Mouse (Mus musculus) hindbrain, embryonic 16.5 days (tissue): ENCODE results near the gene Gtf2h4. TPM values are rescaled to one million over a fixed set of nuclear protein-coding genes. Genes with fewer than 3 reads are reported as not detected.

Source experiments
- ATAC-seq: fragments of 200-750 bp; cut with Nextera tagmentation; 2 replicates; pipeline ENCODE4 v1.8.0; 2017; ENCODE audit warnings: moderate TSS enrichment, moderate library complexity
- H3K27ac ChIP-seq: fragments of 300-500 bp; sonication (generic); 2 replicates; pipeline ENCODE4 v1.5.1; 2014; ENCODE audit warnings: low read depth, mild to moderate bottlenecking, control low read depth, low read length, moderate library complexity
- H3K27me3 ChIP-seq: fragments of 300-500 bp; sonication (generic); replicated peaks from 2 replicates; pipeline ENCODE4 v1.6.1; 2014; ENCODE audit warnings: low read length; ENCODE audit not compliant: control insufficient read depth, insufficient read depth
- H3K36me3 ChIP-seq: fragments of 300-500 bp; sonication (generic); 2 replicates; pipeline ENCODE4 v1.6.1; 2014; ENCODE audit warnings: mild to moderate bottlenecking, low read length, moderate library complexity, mixed read lengths; ENCODE audit not compliant: control insufficient read depth, insufficient read depth
- H3K4me1 ChIP-seq: fragments of 300-500 bp; sonication (generic); 2 replicates; pipeline ENCODE4 v1.6.1; 2014; ENCODE audit warnings: low read depth, low read length; ENCODE audit not compliant: control insufficient read depth, insufficient read depth
- H3K4me2 ChIP-seq: fragments of 300-500 bp; sonication (generic); 2 replicates; pipeline ENCODE4 v1.6.1; 2014; ENCODE audit warnings: mild to moderate bottlenecking, low read length, control low read depth, moderate library complexity
- H3K4me3 ChIP-seq: fragments of 300-500 bp; sonication (generic); 2 replicates; pipeline ENCODE4 v1.5.1; 2014; ENCODE audit warnings: mild to moderate bottlenecking, low read length, control low read depth, moderate library complexity
- H3K9ac ChIP-seq: fragments of 300-500 bp; sonication (generic); 2 replicates; pipeline ENCODE4 v1.6.1; 2014; ENCODE audit warnings: low read depth, mild to moderate bottlenecking, control low read depth, low read length, moderate library complexity
- H3K9me3 ChIP-seq: fragments of 300-500 bp; sonication (generic); 2 replicates; pipeline ENCODE4 v1.6.1; 2014; ENCODE audit warnings: mild to moderate bottlenecking, low read length, moderate library complexity; ENCODE audit not compliant: control insufficient read depth
- WGBS: fragments of 180-500 bp; shearing (Covaris S2); extraction: QIAGEN DNeasy Blood & Tissue Kit; methylation state at CpG from one replicate; pipeline ENCODE4 v1.1.7; 2014; 5-methylcytosine and 5-hydroxymethylcytosine counted together
- polyA plus RNA-seq: library from polyadenylated mRNA; unstranded; fragments of >200 nt; fragmentation: Nextera tagmentation; extraction: Ambion mirVana; gene quantifications from 2 replicates; pipeline ENCODE4 v1.2.1, GENCODE M21; 2015

The Gtf2h4 gene
- polyA plus RNA-seq, 1 experiment from 2014 or later = 27.8 TPM

- ATAC-seq = peak; percentile 92
- WGBS = under 1% methylated on average over 61 of the region's 61 CpGs
- H3K9ac ChIP-seq = peak within 1 kb of the TSS; percentile 89
- H3K4me3 ChIP-seq = peak within 1 kb of the TSS; percentile 83
- no peaks in the 10 kb centered on the region for H3K27me3 ChIP-seq
- peaks cover 18% of the 10 kb centered on the region for H3K4me1 ChIP-seq
- H3K36me3 ChIP-seq = peaks cover 9% of the 10 kb centered on the region; the same call in 1 of the 2 replicates
- peak within 1 kb of the TSS; percentile 88 for H3K27ac ChIP-seq
- H3K4me2 ChIP-seq = peak within 1 kb of the TSS; percentile 91
- no peaks in the 10 kb centered on the region for H3K9me3 ChIP-seq
Measured at GRCm38 (mm10) chr17:35667334-35668065, 6.0 kb downstream of the Gtf2h4 start, which contains the start of gene Vars2. Vars2 (minus strand) TSS chr17:35667592.

DNA sequence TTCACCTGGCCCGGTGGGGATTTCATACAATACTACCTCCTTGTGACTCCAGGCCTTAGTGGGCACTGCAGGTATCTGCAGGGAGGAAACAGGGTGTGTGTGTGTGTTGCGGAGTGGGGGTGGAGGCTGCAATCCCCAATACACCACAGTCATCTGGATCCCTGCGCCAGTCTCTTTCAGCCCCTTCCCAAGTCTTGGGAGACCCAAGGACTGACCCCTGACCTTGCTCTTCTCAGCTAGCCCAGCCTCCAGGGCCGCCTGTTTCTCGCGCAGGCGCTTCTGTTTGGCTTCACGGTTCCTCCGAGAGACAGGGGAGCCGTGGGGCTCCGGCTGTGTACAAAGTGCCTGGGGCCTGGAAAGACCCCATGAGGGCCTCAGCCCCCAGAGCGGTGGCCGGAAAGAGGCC, 6.7 kb downstream of the Gtf2h4 start:
- 6% methylated on average over 13 of the region's 13 CpGs for WGBS

GRCm38 (mm10) chr17:35665957-35666515, 7.5 kb downstream of the Gtf2h4 start:
- Histone ChIP-seq H3K4me2 (no peak overlapping the region), H3K36me3 (peaks cover 10% of the 10 kb centered on the region), H3K27ac (no peak overlapping the region), H3K4me3 (no peak overlapping the region), H3K9me3 (no peaks in the 10 kb centered on the region), H3K4me1 (peaks cover 16% of the 10 kb centered on the region), H3K9ac (no peak overlapping the region), H3K27me3 (no peaks in the 10 kb centered on the region)
- WGBS = 77% methylated on average over 17 of the region's 17 CpGs
- ATAC-seq = no peak

More for the DNA sequence above, 6.7 kb downstream of the Gtf2h4 start:
- Histone ChIP-seq H3K4me2 (peak overlapping the region; percentile 91), H3K27me3 (no peaks in the 10 kb centered on the region), H3K9ac (peak overlapping the region; percentile 89), H3K9me3 (no peaks in the 10 kb centered on the region), H3K4me3 (peak overlapping the region; percentile 83), H3K4me1 (peaks cover 16% of the 10 kb centered on the region), H3K27ac (peak overlapping the region; percentile 88), H3K36me3 (peaks cover 10% of the 10 kb centered on the region; the same call in 1 of the 2 replicates)
- peak; percentile 54 for ATAC-seq

- no peaks in the 10 kb centered on the region for H3K9me3 ChIP-seq
- 91% methylated on average over 2 of the region's 2 CpGs for WGBS
- H3K4me1 ChIP-seq = no peaks in the 10 kb centered on the region
- no peak overlapping the region for H3K4me3 ChIP-seq
- no peak overlapping the region for H3K9ac ChIP-seq
- peaks cover 16% of the 10 kb centered on the region for H3K36me3 ChIP-seq
- H3K27me3 ChIP-seq = no peaks in the 10 kb centered on the region
- no peak for ATAC-seq
- H3K4me2 ChIP-seq = no peak overlapping the region
- no peak overlapping the region for H3K27ac ChIP-seq
Measured at GRCm38 (mm10) chr17:35653086-35653485, 20.5 kb downstream of the Gtf2h4 start.

DNA sequence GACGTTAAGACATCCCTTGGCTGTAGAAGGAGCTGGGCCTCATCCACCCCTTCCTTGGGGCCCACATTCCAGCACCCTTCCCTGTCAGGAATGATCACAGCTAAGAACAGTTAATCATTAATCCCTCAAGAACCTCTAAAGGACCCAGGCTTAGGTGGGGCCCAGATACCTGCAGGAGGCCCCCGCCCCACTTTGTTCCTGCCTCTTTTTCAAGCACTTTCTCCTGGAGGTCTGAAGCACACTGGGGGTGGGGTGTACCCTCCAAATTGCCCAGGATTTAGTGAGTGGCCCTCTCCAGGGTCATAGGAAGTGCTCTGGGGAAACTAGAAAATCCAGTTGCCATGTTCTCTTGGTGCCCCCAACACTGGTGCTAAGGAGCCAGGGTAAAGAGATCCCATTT, 24.1 kb downstream of the Gtf2h4 start:
- no peaks in the 10 kb centered on the region for H3K36me3 ChIP-seq
- no peak overlapping the region for H3K4me2 ChIP-seq
- WGBS = 71% methylated on average over 2 of the region's 2 CpGs
- H3K9ac ChIP-seq = no peak overlapping the region
- ATAC-seq = no peak
- H3K4me1 ChIP-seq = no peaks in the 10 kb centered on the region
- H3K9me3 ChIP-seq = no peaks in the 10 kb centered on the region
- H3K4me3 ChIP-seq = no peak overlapping the region
- no peak overlapping the region for H3K27ac ChIP-seq
- no peaks in the 10 kb centered on the region for H3K27me3 ChIP-seq

GRCm38 (mm10) chr17:35643609-35644236, 29.8 kb downstream of the Gtf2h4 start, which contains the start of gene Mucl3:
Mucl3 (minus strand) TSS chr17:35643695.
- no peak within 1 kb of the TSS for H3K4me2 ChIP-seq
- no peak for ATAC-seq
- H3K4me3 ChIP-seq = no peak within 1 kb of the TSS
- no peaks in the 10 kb centered on the region for H3K27me3 ChIP-seq
- no peak within 1 kb of the TSS for H3K9ac ChIP-seq
- no peak within 1 kb of the TSS for H3K27ac ChIP-seq
- H3K9me3 ChIP-seq = no peaks in the 10 kb centered on the region
- H3K36me3 ChIP-seq = no peaks in the 10 kb centered on the region
- WGBS = 76% methylated on average over 13 of the region's 13 CpGs
- no peaks in the 10 kb centered on the region for H3K4me1 ChIP-seq

DNA sequence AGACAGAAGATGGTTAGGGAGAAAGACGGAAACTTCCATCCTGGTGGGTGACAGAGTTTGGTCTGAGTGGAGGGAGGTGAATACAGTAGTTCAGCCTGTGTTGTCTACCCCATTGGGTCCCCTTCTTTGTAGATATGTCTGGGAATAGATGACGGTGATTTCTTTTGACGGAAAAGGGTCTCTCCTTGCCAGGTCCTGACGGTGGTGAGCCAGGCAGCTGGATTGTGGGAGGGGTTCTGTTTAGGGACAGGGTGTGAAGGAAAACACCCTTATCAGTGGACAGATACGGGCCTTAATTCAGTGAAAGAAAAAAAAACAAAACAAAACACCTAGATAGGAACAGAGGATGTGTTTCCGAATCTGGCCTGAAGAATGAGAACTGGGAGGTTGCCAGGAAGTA, 34.2 kb downstream of the Gtf2h4 start:
- Histone ChIP-seq H3K4me2 (peak overlapping the region; percentile 45), H3K27me3 (no peaks in the 10 kb centered on the region), H3K27ac (no peak overlapping the region), H3K9ac (no peak overlapping the region), H3K4me1 (no peaks in the 10 kb centered on the region), H3K9me3 (no peaks in the 10 kb centered on the region), H3K4me3 (no peak overlapping the region), H3K36me3 (no peaks in the 10 kb centered on the region)
- WGBS = 80% methylated on average over 6 of the region's 6 CpGs
- ATAC-seq = no peak

DNA sequence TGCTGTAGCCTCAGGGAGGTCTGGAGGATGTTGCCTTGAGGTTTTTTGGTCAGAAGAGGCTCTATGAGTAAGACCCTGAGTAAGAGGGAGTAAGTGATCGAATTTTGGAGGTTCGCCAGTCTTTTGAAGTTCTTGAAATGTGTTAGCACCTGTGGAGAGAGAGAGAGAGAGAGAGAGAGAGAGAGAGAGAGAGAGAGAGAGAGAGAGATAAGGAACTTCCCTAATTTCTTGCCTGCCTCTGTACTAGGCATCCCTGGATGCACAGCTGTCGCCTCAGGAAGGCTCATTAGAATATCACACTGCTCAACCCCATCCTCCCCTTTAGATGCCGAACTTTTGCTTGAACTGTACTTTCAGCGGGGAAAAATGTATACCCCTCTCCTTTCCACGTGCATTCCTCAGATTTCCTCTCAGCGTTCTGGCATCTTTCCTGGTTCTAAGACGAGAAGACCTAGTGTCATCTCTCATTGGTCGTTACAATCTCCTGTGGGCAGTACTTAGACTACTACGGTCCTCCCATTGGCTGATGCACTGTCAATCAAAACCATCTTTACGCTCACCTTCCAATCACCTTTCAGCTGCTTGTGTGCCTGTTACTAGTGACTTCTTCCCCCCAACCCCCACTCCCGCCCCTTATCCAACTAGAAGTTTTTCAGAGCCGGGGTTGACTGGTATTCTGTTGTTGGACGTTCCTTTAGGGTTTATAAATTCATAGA, 34.9 kb downstream of the Gtf2h4 start:
- Histone ChIP-seq H3K4me1 (no peaks in the 10 kb centered on the region), H3K9me3 (no peaks in the 10 kb centered on the region), H3K27me3 (no peaks in the 10 kb centered on the region), H3K27ac (no peak overlapping the region), H3K4me3 (no peak overlapping the region), H3K9ac (no peak overlapping the region), H3K36me3 (no peaks in the 10 kb centered on the region), H3K4me2 (peak overlapping the region; percentile 45)
- whole genome bisulfite sequencing = 24% methylated on average over 14 of the region's 14 CpGs
- ATAC-seq = peak; percentile 82

DNA sequence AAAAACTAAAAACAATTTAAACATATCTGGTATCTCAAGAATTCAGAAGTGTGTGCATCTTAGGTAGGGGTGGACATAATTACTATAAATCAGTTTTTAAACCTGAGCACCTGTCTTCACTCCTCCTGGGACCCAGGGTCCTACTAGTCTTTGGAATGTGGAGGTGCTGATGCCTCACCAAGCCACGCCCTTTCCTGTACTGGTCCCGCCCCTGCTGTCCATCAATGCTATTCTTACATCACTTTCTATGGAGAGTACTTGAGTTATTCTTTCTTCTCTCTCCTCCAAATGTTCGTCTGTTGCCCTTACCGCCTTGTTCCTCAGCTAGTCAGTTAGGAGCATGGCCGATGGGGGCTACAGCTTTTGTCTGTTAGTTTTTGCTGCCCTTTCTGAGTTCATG, 37.2 kb downstream of the Gtf2h4 start:
- no peak overlapping the region for H3K27ac ChIP-seq
- H3K4me3 ChIP-seq = no peak overlapping the region
- no peak for ATAC-seq
- H3K4me2 ChIP-seq = peak overlapping the region; percentile 72; the same call in 1 of the 2 replicates
- H3K27me3 ChIP-seq = no peaks in the 10 kb centered on the region
- no peaks in the 10 kb centered on the region for H3K4me1 ChIP-seq
- 35% methylated on average over 5 of the region's 5 CpGs for WGBS
- H3K9me3 ChIP-seq = no peaks in the 10 kb centered on the region
- no peak overlapping the region for H3K9ac ChIP-seq
- no peaks in the 10 kb centered on the region for H3K36me3 ChIP-seq
